Mouse (Mus musculus) kidney, adult 18-20 months (tissue): Measurements from ENCODE around the gene Ncbp1.

Experiments used
- DNase-seq: peaks from one replicate; pipeline ENCODE4 v3.0.0; 2021

Gene Ncbp1

GRCm38 (mm10) chr4:46138287-46139222 is at the start of gene Ncbp1, which contains the start of gene Tstd2:
Gene Ncbp1 (plus strand): TSS chr4:46138613.
Gene Tstd2 (minus strand): TSS chr4:46138694.
- DNase-seq = peak; percentile 96

GRCm38 (mm10) chr4:46089524-46090125 is 48.8 kb upstream of the Ncbp1 start:
- DNase-seq = no peak

GRCm38 (mm10) chr4:46092429-46093076 is 45.9 kb upstream of the Ncbp1 start:
- no peak for DNase-seq

- no peak for DNase-seq
Observed at GRCm38 (mm10) chr4:46094916-46095825, 43.2 kb upstream of the Ncbp1 start.

GRCm38 (mm10) chr4:46095826-46096159 is 42.6 kb upstream of the Ncbp1 start:
- DNase-seq = no peak

GRCm38 (mm10) chr4:46096546-46096945 is 41.9 kb upstream of the Ncbp1 start:
- no peak for DNase-seq

GRCm38 (mm10) chr4:46097591-46097990 is 40.8 kb upstream of the Ncbp1 start:
- DNase-seq = no peak

- no peak for DNase-seq
Observed at GRCm38 (mm10) chr4:46099132-46099531, 39.3 kb upstream of the Ncbp1 start.

- DNase-seq = no peak
Observed at GRCm38 (mm10) chr4:46100539-46100938, 37.9 kb upstream of the Ncbp1 start.

GRCm38 (mm10) chr4:46101211-46101711 is 37.2 kb upstream of the Ncbp1 start:
- DNase-seq = no peak

- no peak for DNase-seq
Observed at GRCm38 (mm10) chr4:46102078-46102769, 36.2 kb upstream of the Ncbp1 start.

GRCm38 (mm10) chr4:46110084-46110483 is 28.3 kb upstream of the Ncbp1 start:
- no peak for DNase-seq

- no peak for DNase-seq
Observed at GRCm38 (mm10) chr4:46111361-46111760, 27.1 kb upstream of the Ncbp1 start.

- DNase-seq = no peak
Observed at GRCm38 (mm10) chr4:46115308-46115707, 23.1 kb upstream of the Ncbp1 start.

- DNase-seq = peak; percentile 6
Observed at GRCm38 (mm10) chr4:46116544-46117175, 21.8 kb upstream of the Ncbp1 start.

GRCm38 (mm10) chr4:46117536-46117935 is 20.9 kb upstream of the Ncbp1 start:
- DNase-seq = no peak

GRCm38 (mm10) chr4:46119514-46120094 is 18.8 kb upstream of the Ncbp1 start:
- DNase-seq = no peak

- no peak for DNase-seq
Observed at GRCm38 (mm10) chr4:46120767-46121166, 17.6 kb upstream of the Ncbp1 start.

GRCm38 (mm10) chr4:46123358-46123757 is 15.1 kb upstream of the Ncbp1 start:
- DNase-seq = no peak

GRCm38 (mm10) chr4:46126541-46126940 is 11.9 kb upstream of the Ncbp1 start:
- peak; percentile 69 for DNase-seq
